Mouse (Mus musculus) activated CD4-positive, CD25-positive, alpha-beta regulatory T cell, adult 9 weeks (primary cell): ENCODE measurements around the gene Fxyd1. TPM values are rescaled to one million over a fixed set of nuclear protein-coding genes. Genes with fewer than 3 reads are reported as not detected.

Source experiments
- polyA plus RNA-seq: library from polyadenylated mRNA; unstranded; fragments of 100-300 nt; shearing (Covaris generic); gene quantifications from one replicate; pipeline ENCODE4 v1.2.1, GENCODE M21; 2017

The Fxyd1 gene
- not detected for polyA plus RNA-seq

DNA sequence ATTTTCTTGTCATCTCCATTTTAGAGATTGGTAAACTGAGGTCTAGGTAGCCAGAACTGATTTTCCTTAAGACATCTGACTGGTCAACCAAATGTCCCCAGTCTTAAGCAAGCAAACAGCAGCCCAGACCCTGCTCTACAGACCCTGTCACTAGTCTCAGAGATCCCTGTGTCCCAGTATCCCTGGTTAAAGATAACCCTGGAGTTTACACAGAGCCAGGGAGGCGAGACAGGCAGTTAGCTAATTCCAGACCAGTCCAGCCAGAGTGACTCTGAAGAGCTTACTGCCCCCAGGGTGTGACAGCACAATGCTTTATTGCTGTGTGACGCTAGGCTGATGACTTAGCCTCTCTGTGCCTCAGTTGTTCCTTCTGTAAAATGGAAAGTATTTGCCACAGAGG is at the start of gene Fxyd1:
Gene Fxyd1, minus strand, starts transcription at position 129 of the 400 bp plus-strand sequence.

DNA sequence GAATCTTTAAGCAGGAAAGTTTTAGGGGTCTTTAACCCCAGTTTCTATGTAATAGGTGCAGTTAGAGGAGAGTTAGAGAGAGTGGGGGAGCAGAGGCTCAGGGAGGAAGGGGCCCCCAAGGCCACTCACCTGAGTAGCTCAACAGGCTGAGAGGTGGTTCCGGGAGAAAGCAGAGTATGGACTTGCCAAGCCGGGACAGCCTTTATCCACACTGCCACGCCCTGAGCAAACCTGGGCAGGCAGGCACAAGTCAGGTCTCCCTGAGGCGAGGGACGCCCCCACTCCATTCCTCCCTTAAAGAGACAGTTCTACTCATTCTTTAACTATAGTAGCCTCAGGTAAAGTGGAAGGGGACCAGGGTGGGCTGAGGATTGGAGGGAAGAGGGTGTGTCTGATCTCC is 19.5 kb upstream of the Fxyd1 start, which contains the start of gene Fxyd3:
Gene Fxyd3, minus strand, starts transcription at position 213 of the 400 bp plus-strand sequence.

GRCm38 (mm10) chr7:31059108-31059507 is 2.1 kb upstream of the Fxyd1 start, which contains the start of gene Lgi4:
Lgi4 (plus strand) TSS chr7:31059342.

DNA sequence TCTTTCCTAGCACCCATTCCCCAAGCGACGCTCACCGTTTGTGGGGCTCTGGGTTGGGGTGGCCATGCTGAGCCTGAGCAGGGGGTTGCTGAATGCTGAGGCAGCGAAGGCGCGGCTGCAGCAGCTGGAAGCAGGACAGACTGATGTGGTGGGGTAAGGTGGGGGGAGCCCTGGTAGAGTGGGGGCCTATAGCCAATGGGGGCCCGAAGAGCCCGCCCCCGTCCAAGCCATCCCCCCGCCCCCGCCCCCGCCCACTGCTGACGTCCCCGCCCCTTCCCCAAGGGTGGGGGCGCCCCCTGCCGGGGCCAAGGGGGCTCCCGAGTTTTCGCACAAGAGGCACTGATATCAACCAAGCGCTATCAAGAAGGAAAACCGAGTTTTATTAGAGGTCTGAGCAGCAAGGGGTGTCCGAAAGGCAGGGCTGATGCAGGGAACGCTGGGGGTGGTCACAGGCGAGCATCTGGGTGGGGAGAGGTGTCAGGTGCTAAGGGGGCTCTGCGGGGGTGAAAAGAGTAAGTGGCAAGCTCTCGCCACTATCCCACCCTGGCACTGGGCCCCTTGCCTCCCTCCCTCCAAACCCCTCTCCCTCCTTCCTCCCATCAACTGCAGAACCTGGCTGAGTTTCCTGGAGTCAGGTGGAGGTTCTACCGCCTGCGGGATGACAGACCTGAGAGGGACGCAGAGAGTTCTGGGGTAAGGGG is 5.5 kb downstream of the Fxyd1 start, which contains the start of gene Fxyd7:
Gene Fxyd7, minus strand, starts transcription at position 147 of the 701 bp plus-strand sequence.

DNA sequence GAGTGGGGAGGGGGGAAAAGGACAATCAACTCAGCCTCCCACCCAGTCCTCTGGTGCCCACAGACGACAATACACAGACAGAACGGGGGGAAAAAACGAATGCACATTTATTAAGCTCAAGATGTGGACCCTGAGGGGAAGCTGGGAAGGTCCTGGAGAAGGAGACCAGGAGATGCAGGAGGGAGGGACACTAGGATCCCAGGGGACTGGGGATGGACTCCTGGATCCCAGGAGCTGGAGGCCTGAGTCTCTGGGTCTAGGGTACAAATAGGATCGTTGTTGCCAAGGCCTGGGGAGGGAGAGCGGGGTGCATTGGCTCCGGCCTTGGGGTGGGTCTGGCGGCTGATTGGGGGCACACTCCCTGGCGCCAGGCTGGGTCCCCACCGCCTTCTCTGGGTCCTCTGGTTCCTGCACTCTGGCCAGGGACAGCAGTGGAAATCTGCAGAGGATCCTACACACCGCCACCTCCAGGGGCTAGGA is 14.5 kb downstream of the Fxyd1 start, which contains the start of gene Fxyd5:
Gene Fxyd5, minus strand, starts transcription at position 51 of the 480 bp plus-strand sequence.

Other genes starting within 250 kb of the Fxyd1 start
- gene Ffar2, start 233.4 kb downstream of the Fxyd1 start, polyA plus RNA-seq: not detected
- not detected for gene Ffar3, start 201.0 kb downstream of the Fxyd1 start, polyA plus RNA-seq
- not detected for gene Ffar1, start 195.6 kb downstream of the Fxyd1 start, polyA plus RNA-seq
- gene Cd22, start 176.9 kb downstream of the Fxyd1 start, polyA plus RNA-seq: 16.4 TPM
- not detected for gene Mag, start 142.3 kb downstream of the Fxyd1 start, polyA plus RNA-seq
- gene Hamp2, start 132.5 kb downstream of the Fxyd1 start, polyA plus RNA-seq: not detected
- not detected for gene Hamp, start 113.2 kb downstream of the Fxyd1 start, polyA plus RNA-seq
- 7.3 TPM for gene Usf2, start 100.4 kb downstream of the Fxyd1 start, polyA plus RNA-seq
- gene Lsr, start 83.7 kb downstream of the Fxyd1 start, polyA plus RNA-seq: 4.5 TPM
- 1.1 TPM for gene Fam187b, start 83.4 kb downstream of the Fxyd1 start, polyA plus RNA-seq
- 1,832 TPM for gene Fxyd5, start 14.7 kb downstream of the Fxyd1 start, polyA plus RNA-seq
- gene Fxyd7, start 5.7 kb downstream of the Fxyd1 start, polyA plus RNA-seq: not detected
- 0.16 TPM for gene Lgi4, start 2.1 kb upstream of the Fxyd1 start, polyA plus RNA-seq
- gene Fxyd3, start 19.5 kb upstream of the Fxyd1 start, polyA plus RNA-seq: not detected
- 13.7 TPM for gene Hpn, start 58.1 kb upstream of the Fxyd1 start, polyA plus RNA-seq
- gene Scn1b, start 69.8 kb upstream of the Fxyd1 start, polyA plus RNA-seq: not detected
- gene Gramd1a, start 98.7 kb upstream of the Fxyd1 start, polyA plus RNA-seq: 252 TPM
- not detected for gene Scgb2b2, start 233.3 kb upstream of the Fxyd1 start, polyA plus RNA-seq
- not detected for gene Scgb1b2, start 234.6 kb upstream of the Fxyd1 start, polyA plus RNA-seq